Comparison of ENCODE assay signal across 8 mouse cellular contexts in genomic region chr11:96303151-96304099, GRCm38 (mm10). TPM values are rescaled to one million over a fixed set of nuclear protein-coding genes. Genes with fewer than 3 reads are reported as not detected.
DNase-seq lines count a peak whose midpoint lies in the region; ATAC-seq and TF ChIP-seq lines count a peak whose summit lies in the region.

Gene Hoxb5, plus strand, starts transcription at chr11:96303336.

- ATAC-seq in embryonic facial prominence, embryonic 15.5 days (ENCODE audit: insufficient number of reproducible peaks, low FRiP score, low TSS enrichment, low read depth), result no peak
- peak; percentile 62 for ATAC-seq in hindbrain, embryonic 15.5 days (ENCODE audit: low FRiP score, low read depth)

- H3K9ac ChIP-seq in embryonic facial prominence, embryonic 15.5 days, result no peak within 1 kb of the TSS
- peak within 1 kb of the TSS; percentile 54 for H3K9ac ChIP-seq in hindbrain, embryonic 15.5 days
- H3K9ac ChIP-seq in liver, adult 2 months (ENCODE audit: low read depth, low read length), result peak within 1 kb of the TSS; percentile 91

- H3K9me3 ChIP-seq in embryonic facial prominence, embryonic 15.5 days (replicated peaks), result no peaks in the 10 kb centered on the region
- H3K9me3 ChIP-seq in hindbrain, embryonic 15.5 days, result no peaks in the 10 kb centered on the region

- no peaks in the 10 kb centered on the region for H3K36me3 ChIP-seq in embryonic facial prominence, embryonic 15.5 days
- no peaks in the 10 kb centered on the region for H3K36me3 ChIP-seq in hindbrain, embryonic 15.5 days
- no peaks in the 10 kb centered on the region for H3K36me3 ChIP-seq in liver, adult 2 months (ENCODE audit: control insufficient read depth, insufficient read depth, low read length)

- peak; percentile 85 for TF ChIP-seq CTCF in liver, adult 2 months (IDR thresholded peaks at IDR 0.05; ENCODE audit: low read depth, low read length)

- peak within 1 kb of the TSS; percentile 19; the same call in 1 of the 2 replicates for H3K4me2 ChIP-seq in embryonic facial prominence, embryonic 15.5 days (replicated peaks)
- H3K4me2 ChIP-seq in hindbrain, embryonic 15.5 days, result peak within 1 kb of the TSS; percentile 59

- peaks cover 21% of the 10 kb centered on the region; the same call in 1 of the 2 replicates for H3K4me1 ChIP-seq in embryonic facial prominence, embryonic 15.5 days
- 0 out of 2 replicates have a peak, but pooled peaks cover 2% of the 10 kb centered on the region for H3K4me1 ChIP-seq in hindbrain, embryonic 15.5 days (replicated peaks)
- H3K4me1 ChIP-seq in liver, adult 2 months (ENCODE audit: control insufficient read depth, insufficient read depth, low read length), result no peaks in the 10 kb centered on the region

- H3K27me3 ChIP-seq in embryonic facial prominence, embryonic 15.5 days, result peaks cover 100% of the 10 kb centered on the region
- H3K27me3 ChIP-seq in hindbrain, embryonic 15.5 days, result peaks cover 66% of the 10 kb centered on the region
- peaks cover 28% of the 10 kb centered on the region for H3K27me3 ChIP-seq in liver, adult 2 months (ENCODE audit: control insufficient read depth, insufficient read depth, low read length)

- peak; percentile 62 to 74 for DNase-seq in cerebellum, postnatal 14 days
- DNase-seq in cerebellum, postnatal 36 days, result no peak
- DNase-seq in NIH3T3 (ENCODE audit: low read depth), result peak; percentile 48
- DNase-seq in liver, adult 2 months (ENCODE audit: extremely low read depth, low read depth, low spot score), result no peak
- peak; percentile 84 for DNase-seq in naive thymus-derived CD4-positive, alpha-beta T cell, adult 2 months (ENCODE audit: low read depth)
- peak; percentile 86 for DNase-seq in thymus, postnatal 4 days

- 0 out of 2 replicates have a peak, but pooled peaks have one; percentile 14 for TF ChIP-seq POLR2A in liver, adult 2 months (IDR thresholded peaks at IDR 0.05; ENCODE audit: extremely low read depth, insufficient read depth, low read length)

- no peaks in the 10 kb centered on the region for H3K79me2 ChIP-seq in liver, adult 2 months (ENCODE audit: control insufficient read depth, insufficient read depth, low read length)

- no peak within 1 kb of the TSS for H3K27ac ChIP-seq in embryonic facial prominence, embryonic 15.5 days (replicated peaks)
- peak within 1 kb of the TSS; percentile 96 for H3K27ac ChIP-seq in hindbrain, embryonic 15.5 days (replicated peaks)
- peak within 1 kb of the TSS; percentile 78 for H3K27ac ChIP-seq in liver, adult 2 months (replicated peaks; ENCODE audit: insufficient read depth, low read depth, low read length)

- H3K4me3 ChIP-seq in embryonic facial prominence, embryonic 15.5 days (replicated peaks), result no peak within 1 kb of the TSS; the same call in 1 of the 2 replicates
- H3K4me3 ChIP-seq in hindbrain, embryonic 15.5 days, result peak within 1 kb of the TSS; percentile 47
- H3K4me3 ChIP-seq in liver, adult 2 months (ENCODE audit: insufficient read depth, low read depth, low read length), result peak within 1 kb of the TSS; percentile 91

- 1% methylated on average over 68 of the region's 69 CpGs for WGBS in embryonic facial prominence, embryonic 15.5 days
- WGBS in hindbrain, embryonic 15.5 days, result under 1% methylated on average over 69 of the region's 69 CpGs
- 3% methylated on average over 69 of the region's 69 CpGs for WGBS in liver, adult 2 months

RNA-seq across cellular contexts. Expression of gene Hoxb5, which starts in this region (rescaled TPM):
- polyA plus RNA-seq in embryonic facial prominence, embryonic 15.5 days (2015; fragmentation: Nextera tagmentation; extraction: Ambion mirVana), result not detected in 2 replicates
- polyA plus RNA-seq in hindbrain, embryonic 15.5 days (2015; fragmentation: Nextera tagmentation; extraction: Ambion mirVana), result 115 and 140 TPM in 2 replicates
- 0.09 and 0.20 TPM in 2 replicates for total RNA-seq in liver, adult 2 months (2014; rRNA removed)
- polyA plus RNA-seq in liver, adult 2 months (2012; rRNA removed), result 0.35 and 0.40 TPM in 2 replicates

Comparison
In these comparisons a context has a peak if more than half of its experiments do, and no peak if none do; other contexts are left out.
1. RNA of gene Hoxb5 (polyA plus RNA-seq): 115 to 140 TPM in hindbrain, embryonic 15.5 days; 0.35 to 0.40 TPM in liver, adult 2 months and not detected in embryonic facial prominence, embryonic 15.5 days; every median in the first group is over 10 times any median in the second.
2. DNase-seq: peak in cerebellum, postnatal 14 days (2 of 2), NIH3T3 (single experiment), naive thymus-derived CD4-positive, alpha-beta T cell, adult 2 months (single experiment) and thymus, postnatal 4 days (single experiment); none in cerebellum, postnatal 36 days (0 of 2) and liver, adult 2 months (single experiment).